Mouse (Mus musculus): ENCODE measurements around the gene Cep131.

The Cep131 gene

GRCm38 (mm10) chr11:120086702-120087152 lies at the start of gene Cep131:
Gene Cep131 (minus strand): TSS chr11:120086827.
- peak; percentile 98 to 99 for DNase-seq

- DNase-seq, result no peak
Measured at GRCm38 (mm10) chr11:120136195-120136594, 49.6 kb upstream of the Cep131 start.

- no peak for DNase-seq
Measured at GRCm38 (mm10) chr11:120134847-120135530, 48.4 kb upstream of the Cep131 start.

- DNase-seq, result no peak
Measured at GRCm38 (mm10) chr11:120134148-120134547, 47.5 kb upstream of the Cep131 start.

GRCm38 (mm10) chr11:120129281-120129680 lies 42.7 kb upstream of the Cep131 start:
- DNase-seq, result no peak

GRCm38 (mm10) chr11:120126845-120127244 lies 40.2 kb upstream of the Cep131 start:
- no peak for DNase-seq

- no peak for DNase-seq
Measured at GRCm38 (mm10) chr11:120122126-120122525, 35.5 kb upstream of the Cep131 start.

- peak in 1 of 2 experiments; percentile 66 for DNase-seq
Measured at GRCm38 (mm10) chr11:120120642-120121420, 34.2 kb upstream of the Cep131 start.

GRCm38 (mm10) chr11:120119936-120120541 lies 33.4 kb upstream of the Cep131 start:
- DNase-seq, result no peak

- no peak for DNase-seq
Measured at GRCm38 (mm10) chr11:120119108-120119507, 32.5 kb upstream of the Cep131 start.

GRCm38 (mm10) chr11:120117626-120118025 lies 31.0 kb upstream of the Cep131 start:
- no peak for DNase-seq

- no peak for DNase-seq
Measured at GRCm38 (mm10) chr11:120114488-120115215, 28.0 kb upstream of the Cep131 start.

GRCm38 (mm10) chr11:120112136-120112535 lies 25.5 kb upstream of the Cep131 start:
- peak in 1 of 2 experiments; percentile 70 for DNase-seq

- DNase-seq, result no peak
Measured at GRCm38 (mm10) chr11:120111033-120111432, 24.4 kb upstream of the Cep131 start.

- DNase-seq, result no peak
Measured at GRCm38 (mm10) chr11:120110554-120110953, 23.9 kb upstream of the Cep131 start.

- DNase-seq, result no peak
Measured at GRCm38 (mm10) chr11:120109558-120110210, 23.1 kb upstream of the Cep131 start.

GRCm38 (mm10) chr11:120107796-120108195 lies 21.2 kb upstream of the Cep131 start:
- DNase-seq, result peak; percentile 49 to 81

- no peak for DNase-seq
Measured at GRCm38 (mm10) chr11:120107026-120107425, 20.4 kb upstream of the Cep131 start.

- DNase-seq, result no peak
Measured at GRCm38 (mm10) chr11:120103431-120103997, 16.9 kb upstream of the Cep131 start.

- DNase-seq, result peak; percentile 67 to 86
Measured at GRCm38 (mm10) chr11:120101036-120101435, 14.4 kb upstream of the Cep131 start.

GRCm38 (mm10) chr11:120098588-120099511 lies 12.2 kb upstream of the Cep131 start, which contains the start of the genes Tepsin and Ndufaf8:
Gene Tepsin (minus strand): TSS chr11:120098731.
Gene Ndufaf8 (plus strand): TSS chr11:120098928.
- DNase-seq, result peak; percentile 99 to 100

Measured in kidney, adult 8-10 months (tissue).